Mouse (Mus musculus) thymus, adult 2 months (tissue): ENCODE measurements around the gene 1600014C10Rik.

Source experiments
- CTCF ChIP-seq: fragments of 200-500 bp; IDR thresholded peaks from 2 replicates; pipeline ENCODE4 v1.5.1; 2012; ENCODE audit warnings: mild to moderate bottlenecking, control low read depth, low read length, moderate library complexity, borderline replicate concordance; ENCODE audit not compliant: control insufficient read depth, poor library complexity, insufficient read depth; ENCODE audit errors: extremely low read depth
- POLR2A ChIP-seq: fragments of 200-500 bp; IDR thresholded peaks from 2 replicates; pipeline ENCODE4 v1.6.1; 2012; ENCODE audit warnings: mild to moderate bottlenecking, low read length, control low read depth, moderate library complexity; ENCODE audit not compliant: control insufficient read depth, poor library complexity, insufficient read depth; ENCODE audit errors: extremely low read depth

GRCm38 (mm10) chr7:38173871-38174270, 9.1 kb upstream of the 1600014C10Rik start:
- TF ChIP-seq CTCF (no peak), POLR2A (no peak)
